ENCODE assay signal across 8 mouse cellular contexts in genomic region chr7:45051601-45051974, GRCm38 (mm10). TPM values are rescaled to one million over a fixed set of nuclear protein-coding genes. Genes with fewer than 3 reads are reported as not detected.
DNase-seq lines count a peak whose midpoint lies in the region; ATAC-seq and TF ChIP-seq lines count a peak whose summit lies in the region.

No protein-coding gene starts in this region.

- no peak for TF ChIP-seq CTCF in lung, embryonic 14.5 days (IDR thresholded peaks at IDR 0.05; ENCODE audit: low read depth)

- 1% methylated on average over 13 of the region's 13 CpGs for WGBS in lung, embryonic 14.5 days
- WGBS in embryonic facial prominence, embryonic 13.5 days, result 1% methylated on average over 13 of the region's 13 CpGs
- 2% methylated on average over 13 of the region's 13 CpGs for WGBS in intestine, embryonic 15.5 days
- 4% methylated on average over 13 of the region's 13 CpGs for WGBS in neural tube, embryonic 13.5 days

- 0 out of 2 replicates have a peak, but pooled peaks cover 3% of the 10 kb centered on the region for H3K4me1 ChIP-seq in lung, embryonic 14.5 days (ENCODE audit: insufficient read depth)
- peaks cover 33% of the 10 kb centered on the region for H3K4me1 ChIP-seq in embryonic facial prominence, embryonic 13.5 days
- H3K4me1 ChIP-seq in intestine, embryonic 15.5 days (replicated peaks), result peaks cover 19% of the 10 kb centered on the region
- H3K4me1 ChIP-seq in neural tube, embryonic 13.5 days (replicated peaks), result peaks cover 32% of the 10 kb centered on the region

- H3K9me3 ChIP-seq in lung, embryonic 14.5 days (ENCODE audit: low read depth, low read length), result no peaks in the 10 kb centered on the region
- H3K9me3 ChIP-seq in embryonic facial prominence, embryonic 13.5 days, result no peaks in the 10 kb centered on the region
- H3K9me3 ChIP-seq in intestine, embryonic 15.5 days, result no peaks in the 10 kb centered on the region
- no peaks in the 10 kb centered on the region for H3K9me3 ChIP-seq in neural tube, embryonic 13.5 days

- H3K36me3 ChIP-seq in lung, embryonic 14.5 days (ENCODE audit: insufficient read depth), result peaks cover 41% of the 10 kb centered on the region
- H3K36me3 ChIP-seq in embryonic facial prominence, embryonic 13.5 days, result peaks cover 45% of the 10 kb centered on the region
- peaks cover 37% of the 10 kb centered on the region for H3K36me3 ChIP-seq in intestine, embryonic 15.5 days
- peaks cover 43% of the 10 kb centered on the region for H3K36me3 ChIP-seq in neural tube, embryonic 13.5 days

- peak overlapping the region; percentile 88 for H3K4me2 ChIP-seq in lung, embryonic 14.5 days
- H3K4me2 ChIP-seq in embryonic facial prominence, embryonic 13.5 days, result peak overlapping the region; percentile 95
- H3K4me2 ChIP-seq in intestine, embryonic 15.5 days (replicated peaks), result peak overlapping the region; percentile 95
- H3K4me2 ChIP-seq in neural tube, embryonic 13.5 days, result peak overlapping the region; percentile 99

- no peak for DNase-seq in lung, embryonic 14.5 days
- DNase-seq in lung, postnatal 36 days, result no peak
- DNase-seq in urinary bladder, adult 18-20 months (ENCODE audit: low spot score in 2 of 2), result no peak
- no peak for DNase-seq in spleen, adult 12 weeks (ENCODE audit: low spot score)
- DNase-seq in lung, adult 18-20 months, result no peak

- peak overlapping the region; percentile 90 for H3K4me3 ChIP-seq in lung, embryonic 14.5 days (ENCODE audit: low read depth, low read length)
- H3K4me3 ChIP-seq in embryonic facial prominence, embryonic 13.5 days, result peak overlapping the region; percentile 87
- peak overlapping the region; percentile 78 for H3K4me3 ChIP-seq in intestine, embryonic 15.5 days (replicated peaks)
- peak overlapping the region; percentile 89 for H3K4me3 ChIP-seq in neural tube, embryonic 13.5 days

- H3K9ac ChIP-seq in lung, embryonic 14.5 days, result peak overlapping the region; percentile 88
- H3K9ac ChIP-seq in embryonic facial prominence, embryonic 13.5 days, result peak overlapping the region; percentile 96
- peak overlapping the region; percentile 90 for H3K9ac ChIP-seq in intestine, embryonic 15.5 days
- H3K9ac ChIP-seq in neural tube, embryonic 13.5 days, result peak overlapping the region; percentile 94

- no peaks in the 10 kb centered on the region for H3K27me3 ChIP-seq in lung, embryonic 14.5 days (ENCODE audit: insufficient read depth, low read length)
- no peaks in the 10 kb centered on the region for H3K27me3 ChIP-seq in embryonic facial prominence, embryonic 13.5 days
- no peaks in the 10 kb centered on the region for H3K27me3 ChIP-seq in intestine, embryonic 15.5 days (replicated peaks)
- no peaks in the 10 kb centered on the region for H3K27me3 ChIP-seq in neural tube, embryonic 13.5 days

- peak overlapping the region; percentile 99; the same call in 1 of the 2 replicates for H3K27ac ChIP-seq in lung, embryonic 14.5 days (ENCODE audit: low read depth)
- H3K27ac ChIP-seq in embryonic facial prominence, embryonic 13.5 days, result peak overlapping the region; percentile 99
- peak overlapping the region; percentile 100 for H3K27ac ChIP-seq in intestine, embryonic 15.5 days
- peak overlapping the region; percentile 100 for H3K27ac ChIP-seq in neural tube, embryonic 13.5 days (replicated peaks)

- no peak for ATAC-seq in lung, embryonic 14.5 days (ENCODE audit: insufficient read depth)
- ATAC-seq in embryonic facial prominence, embryonic 13.5 days (ENCODE audit: insufficient number of reproducible peaks, insufficient read depth, low FRiP score, low TSS enrichment, low read depth), result no peak
- no peak for ATAC-seq in intestine, embryonic 15.5 days
- ATAC-seq in neural tube, embryonic 13.5 days (ENCODE audit: low read depth), result no peak

RNA-seq across cellular contexts. Expression of gene Prr12, which starts 1.1 kb away (rescaled TPM):
- 14.2 and 16.2 TPM in 2 replicates for polyA plus RNA-seq in lung, embryonic 14.5 days (2014; fragmentation: Nextera tagmentation; extraction: Ambion mirVana)
- 15.2 and 15.7 TPM in 2 replicates for polyA plus RNA-seq in embryonic facial prominence, embryonic 13.5 days (2015; fragmentation: Nextera tagmentation; extraction: Ambion mirVana)
- 7.1 and 8.7 TPM in 2 replicates for polyA plus RNA-seq in intestine, embryonic 15.5 days (2015; fragmentation: Nextera tagmentation; extraction: Ambion mirVana)
- polyA plus RNA-seq in neural tube, embryonic 13.5 days (2015; fragmentation: Nextera tagmentation; extraction: Ambion mirVana), result 12.3 and 15.1 TPM in 2 replicates

RNA-seq across cellular contexts. Expression of gene Nosip, which starts 10.6 kb away (rescaled TPM):
- 68.6 and 71.9 TPM in 2 replicates for polyA plus RNA-seq in lung, embryonic 14.5 days (2014; fragmentation: Nextera tagmentation; extraction: Ambion mirVana)
- polyA plus RNA-seq in embryonic facial prominence, embryonic 13.5 days (2015; fragmentation: Nextera tagmentation; extraction: Ambion mirVana), result 64.7 and 66.6 TPM in 2 replicates
- polyA plus RNA-seq in intestine, embryonic 15.5 days (2015; fragmentation: Nextera tagmentation; extraction: Ambion mirVana), result 49.5 and 50.5 TPM in 2 replicates
- 58.9 and 65.6 TPM in 2 replicates for polyA plus RNA-seq in neural tube, embryonic 13.5 days (2015; fragmentation: Nextera tagmentation; extraction: Ambion mirVana)

RNA-seq across cellular contexts. Expression of gene Prrg2, which starts 10.9 kb away (rescaled TPM):
- polyA plus RNA-seq in lung, embryonic 14.5 days (2014; fragmentation: Nextera tagmentation; extraction: Ambion mirVana), result 18.1 and 19.2 TPM in 2 replicates
- polyA plus RNA-seq in embryonic facial prominence, embryonic 13.5 days (2015; fragmentation: Nextera tagmentation; extraction: Ambion mirVana), result 23.0 and 26.0 TPM in 2 replicates
- 29.2 and 29.5 TPM in 2 replicates for polyA plus RNA-seq in intestine, embryonic 15.5 days (2015; fragmentation: Nextera tagmentation; extraction: Ambion mirVana)
- polyA plus RNA-seq in neural tube, embryonic 13.5 days (2015; fragmentation: Nextera tagmentation; extraction: Ambion mirVana), result 16.8 and 17.2 TPM in 2 replicates

RNA-seq across cellular contexts. Expression of gene Rras, which starts 33.8 kb away (rescaled TPM):
- polyA plus RNA-seq in lung, embryonic 14.5 days (2014; fragmentation: Nextera tagmentation; extraction: Ambion mirVana), result 46.2 and 46.5 TPM in 2 replicates
- 19.7 and 23.3 TPM in 2 replicates for polyA plus RNA-seq in embryonic facial prominence, embryonic 13.5 days (2015; fragmentation: Nextera tagmentation; extraction: Ambion mirVana)
- polyA plus RNA-seq in intestine, embryonic 15.5 days (2015; fragmentation: Nextera tagmentation; extraction: Ambion mirVana), result 57.6 and 61.0 TPM in 2 replicates
- polyA plus RNA-seq in neural tube, embryonic 13.5 days (2015; fragmentation: Nextera tagmentation; extraction: Ambion mirVana), result 15.0 and 16.5 TPM in 2 replicates

RNA-seq across cellular contexts. Expression of gene Scaf1, which starts 35.4 kb away (rescaled TPM):
- 45.9 and 53.6 TPM in 2 replicates for polyA plus RNA-seq in lung, embryonic 14.5 days (2014; fragmentation: Nextera tagmentation; extraction: Ambion mirVana)
- polyA plus RNA-seq in embryonic facial prominence, embryonic 13.5 days (2015; fragmentation: Nextera tagmentation; extraction: Ambion mirVana), result 38.6 and 40.2 TPM in 2 replicates
- 32.0 and 33.6 TPM in 2 replicates for polyA plus RNA-seq in intestine, embryonic 15.5 days (2015; fragmentation: Nextera tagmentation; extraction: Ambion mirVana)
- polyA plus RNA-seq in neural tube, embryonic 13.5 days (2015; fragmentation: Nextera tagmentation; extraction: Ambion mirVana), result 46.2 and 47.2 TPM in 2 replicates
